Mouse (Mus musculus) gastrocnemius, postnatal 4 days (tissue): Measurements from ENCODE around the gene BC025920. TPM values are rescaled to one million over a fixed set of nuclear protein-coding genes. Genes with fewer than 3 reads are reported as not detected.
A peak's percentile ranks its signal among the peaks of the same experiment; 100 is the strongest.

ENCODE experiments used
- DNase-seq, 2 experiments: peaks; one replicate each; pipeline ENCODE4 v3.0.0; 2021 to 2022; ENCODE audit warnings: low spot score in 2 of 2, mixed read lengths in 2 of 2
- total RNA-seq, 2 experiments: library from RNA; stranded (reverse); gene quantifications; 2 replicates each; pipeline ENCODE4 v1.2.3; 2021

The BC025920 gene
- total RNA-seq, 2 experiments from 2014 or later = 1.2 to 1.7 TPM

DNA sequence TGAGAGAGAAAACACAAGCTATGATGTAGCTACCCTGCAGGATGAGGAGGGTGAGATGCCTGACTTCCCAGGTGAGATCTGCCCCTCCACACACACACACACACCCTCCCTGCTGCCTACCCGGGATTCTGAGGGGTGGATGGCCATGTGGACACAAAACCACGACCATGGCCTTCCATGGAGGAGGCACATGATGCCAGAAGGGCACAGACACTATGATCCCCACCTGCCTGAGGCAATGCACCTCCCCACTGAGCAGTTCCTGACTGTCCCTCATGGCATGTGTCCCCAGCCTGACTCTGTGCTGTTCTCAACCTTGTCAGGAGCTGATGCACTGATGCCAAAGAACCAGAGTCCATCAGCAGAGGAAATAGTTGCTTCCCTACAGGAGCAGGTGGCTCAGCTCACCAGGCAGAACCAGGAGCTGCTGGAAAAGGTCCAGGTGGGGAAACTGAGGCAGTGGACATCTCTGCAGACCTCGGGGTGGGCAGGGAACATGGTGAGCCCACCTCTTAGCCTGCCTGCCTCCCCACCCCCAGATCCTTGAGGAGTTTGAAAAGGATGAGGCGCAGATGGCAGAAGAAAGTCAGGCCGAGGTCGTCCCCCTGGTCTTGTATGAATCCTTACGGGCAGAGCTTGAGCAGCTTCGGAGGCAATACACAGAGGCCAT is 36.0 kb downstream of the BC025920 start:
- DNase-seq = peak in 1 of 2 experiments; percentile 16

DNA sequence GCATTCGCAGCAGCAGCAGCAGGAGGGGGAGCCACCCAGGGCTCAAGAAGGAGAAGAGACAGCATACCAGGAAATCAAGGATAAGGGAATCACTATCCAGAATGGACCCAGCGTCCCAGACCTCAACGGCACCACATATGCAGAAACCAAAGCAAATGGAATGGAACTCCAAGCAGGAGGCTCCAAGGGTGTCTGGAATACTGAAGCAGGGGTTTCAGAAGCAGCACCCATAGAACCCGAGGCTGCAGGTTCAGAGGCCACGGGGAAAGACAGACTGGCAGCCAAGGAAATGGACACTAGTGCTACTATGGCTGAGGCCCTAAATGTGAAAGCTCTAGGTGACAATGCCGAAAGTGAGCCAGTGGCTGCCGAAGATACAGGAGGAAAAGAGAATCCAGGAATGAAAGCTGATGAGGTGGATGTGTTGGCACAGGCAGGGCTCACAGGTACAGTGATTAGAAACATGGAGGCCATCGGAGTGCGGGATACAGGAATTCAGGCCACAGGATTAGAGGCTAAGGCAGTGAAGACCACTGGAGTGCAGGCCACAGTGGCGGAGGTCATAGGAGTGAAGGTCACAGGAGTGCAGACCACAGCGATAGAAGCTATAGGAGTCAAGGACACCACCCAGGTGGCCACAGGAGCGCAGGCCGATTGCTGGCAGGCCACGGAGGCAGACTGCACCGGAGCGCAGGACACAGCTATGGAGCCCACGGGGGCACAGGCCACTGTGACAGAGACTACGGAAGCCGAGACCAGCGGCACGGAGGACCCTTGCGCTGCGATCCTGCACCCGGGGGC is 36.8 kb downstream of the BC025920 start:
- no peak for DNase-seq

DNA sequence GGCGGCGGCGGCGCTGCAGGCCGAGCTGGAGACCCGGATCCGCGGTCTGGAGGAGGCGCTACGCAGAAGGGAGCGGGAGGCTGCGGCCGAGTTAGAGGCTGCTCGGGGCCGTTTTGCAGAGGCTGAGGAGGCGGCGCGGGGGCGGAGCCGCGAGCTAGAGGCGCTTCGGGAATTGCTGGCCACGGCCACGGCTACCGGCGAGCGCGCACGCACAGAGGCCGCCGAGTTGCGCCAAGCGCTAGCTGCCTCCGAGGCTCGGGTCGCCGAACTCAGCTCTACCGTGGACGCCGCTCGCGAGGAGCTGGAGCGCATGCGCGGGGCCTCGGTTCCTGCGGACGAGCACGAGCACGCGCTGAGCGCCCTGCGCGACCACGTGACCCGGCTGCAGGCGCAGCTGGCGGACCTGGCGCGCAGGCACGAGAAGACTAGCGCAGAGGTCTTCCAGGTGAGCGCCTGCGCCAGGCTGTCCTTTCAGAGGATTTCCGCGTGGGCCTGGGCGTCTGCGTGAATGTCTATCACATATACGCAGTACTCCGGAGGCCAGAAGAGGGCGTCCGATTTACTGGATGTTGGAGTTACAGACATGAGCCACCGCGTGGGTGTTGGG is 37.5 kb downstream of the BC025920 start:
- peak; percentile 93 to 97 for DNase-seq

DNA sequence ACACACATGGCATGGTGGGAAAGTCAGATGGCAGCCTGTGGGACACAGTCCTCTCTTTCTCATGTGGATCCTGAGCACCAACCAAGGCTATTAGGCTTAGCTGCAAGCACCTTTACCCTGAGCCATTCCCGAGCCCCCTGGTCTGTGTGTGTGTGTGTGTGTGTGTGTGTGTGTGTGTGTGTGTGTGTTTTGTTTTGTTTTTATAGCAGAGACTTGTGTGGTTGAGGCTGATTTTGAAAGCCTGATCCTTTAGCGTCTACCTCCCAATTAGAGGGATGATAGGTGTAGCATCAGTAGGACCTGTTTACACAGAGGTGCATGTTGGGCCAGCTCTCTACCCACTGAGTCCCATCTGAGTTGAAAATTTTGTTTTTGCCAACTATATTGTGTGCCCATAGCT is 38.1 kb downstream of the BC025920 start:
- no peak for DNase-seq

DNA sequence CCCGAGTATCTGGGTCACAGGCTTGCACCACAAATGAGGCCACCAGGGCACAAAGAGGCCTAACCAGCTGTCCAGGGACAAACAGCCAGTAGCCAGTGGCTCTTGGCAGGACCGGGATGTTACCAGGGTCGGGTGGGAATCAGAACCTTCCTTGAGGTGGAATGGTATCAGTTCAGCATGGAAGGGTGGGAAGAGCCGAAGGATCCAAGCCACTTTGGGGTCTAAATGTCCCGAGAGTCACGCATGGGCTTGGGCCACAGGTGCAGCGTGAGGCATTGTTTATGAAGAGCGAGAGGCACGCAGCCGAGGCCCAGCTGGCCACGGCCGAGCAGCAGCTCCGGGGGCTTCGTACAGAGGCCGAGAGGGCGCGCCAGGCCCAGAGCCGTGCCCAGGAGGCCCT is 38.6 kb downstream of the BC025920 start:
- DNase-seq = peak in 1 of 2 experiments; percentile 14

DNA sequence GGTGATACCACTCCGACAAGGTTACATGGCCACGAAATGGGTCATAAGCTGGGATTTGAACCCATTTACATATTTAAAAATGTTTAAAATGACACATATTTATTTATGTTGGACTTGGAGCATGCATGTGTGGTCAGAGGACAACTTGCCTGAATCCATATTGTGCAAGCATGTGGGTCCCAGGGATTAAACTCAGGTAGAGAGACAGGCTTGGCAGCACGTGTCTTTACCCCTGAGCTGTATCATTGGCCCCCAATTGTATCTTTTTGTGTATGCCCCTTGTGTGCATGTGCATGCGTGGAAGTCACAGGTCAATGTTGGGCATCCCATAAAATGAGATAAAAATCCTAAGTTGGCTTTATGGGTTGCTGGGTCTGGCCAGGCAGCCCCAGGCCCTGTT is 39.3 kb downstream of the BC025920 start:
- peak in 1 of 2 experiments; percentile 1 for DNase-seq

DNA sequence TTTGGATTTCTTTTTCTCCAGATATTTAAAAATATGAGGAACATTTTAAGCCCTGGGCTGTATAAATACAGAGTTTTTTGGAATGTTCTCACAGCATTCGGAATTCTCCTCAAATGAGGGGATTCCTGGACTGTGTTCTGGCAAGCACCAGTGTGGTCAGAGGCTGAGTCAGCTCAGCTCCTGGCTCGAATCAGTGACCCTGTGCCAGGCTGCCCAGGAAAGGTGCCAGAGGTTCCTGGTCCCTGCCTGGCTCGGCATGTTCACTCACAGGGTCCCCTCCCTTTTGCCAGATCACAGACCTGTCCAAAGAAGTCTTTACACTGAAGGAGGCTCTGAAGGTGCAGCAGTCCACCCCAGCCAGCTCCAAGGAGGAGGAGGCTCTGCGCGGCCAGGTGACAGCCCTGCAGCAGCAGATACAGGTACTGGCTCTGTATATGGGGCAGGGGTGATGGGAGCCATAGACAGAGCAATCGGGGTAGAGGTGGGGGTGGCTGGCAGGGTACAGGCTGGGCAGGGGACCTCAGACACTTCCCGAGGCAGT is 40.0 kb downstream of the BC025920 start:
- peak; percentile 7 to 12 for DNase-seq

DNA sequence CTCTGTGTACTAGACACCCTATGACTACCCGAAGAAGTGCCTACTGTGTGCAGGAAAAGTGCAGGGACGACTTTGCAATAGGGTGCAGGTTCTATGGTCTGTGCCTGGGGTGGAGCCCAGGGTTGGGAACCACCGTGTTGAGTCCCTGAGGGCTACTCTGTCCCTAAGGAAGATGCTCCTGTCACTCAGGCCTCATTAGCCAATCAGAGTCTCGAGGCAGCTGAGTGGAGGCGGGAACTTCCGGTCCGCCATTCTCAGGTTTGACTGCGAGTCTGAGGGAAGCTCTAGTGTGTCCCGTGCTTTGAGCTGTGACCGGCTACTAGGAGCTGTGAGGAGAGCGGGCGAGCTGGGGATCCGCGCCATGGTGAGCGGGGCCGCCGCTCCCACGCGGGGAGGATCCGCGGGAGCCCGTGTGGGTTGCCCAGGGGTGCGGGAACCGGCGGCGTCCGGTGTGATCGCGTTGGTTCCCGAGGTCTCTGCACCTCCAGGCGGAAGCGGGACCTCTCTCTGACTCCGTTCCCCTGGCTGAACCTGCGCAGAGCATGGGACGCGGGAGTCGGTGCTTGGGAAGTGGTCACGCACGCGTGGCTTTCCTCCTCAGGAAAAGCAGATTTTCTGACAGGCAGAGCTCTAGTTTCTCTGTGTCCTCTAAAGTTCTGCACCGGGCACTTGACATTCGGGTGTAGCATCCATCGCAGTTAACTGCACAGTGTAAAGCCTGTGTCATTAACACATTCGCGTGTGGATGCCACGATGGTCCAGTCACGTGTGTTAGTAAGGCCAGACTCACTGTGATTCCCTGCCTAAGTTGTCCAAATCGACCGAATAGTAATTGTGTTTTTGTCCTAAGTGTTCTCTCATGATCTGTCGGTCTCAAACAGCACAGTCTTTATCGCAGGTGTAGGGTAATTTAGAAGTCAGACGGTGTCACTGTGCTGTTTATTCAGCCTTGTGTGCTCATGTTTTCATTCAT is 43.0 kb downstream of the BC025920 start, which contains the start of gene Gm10778:
Gene Gm10778 (plus strand): TSS at position 257 of the 973 bp plus-strand sequence.
- DNase-seq = peak; percentile 64 to 82

DNA sequence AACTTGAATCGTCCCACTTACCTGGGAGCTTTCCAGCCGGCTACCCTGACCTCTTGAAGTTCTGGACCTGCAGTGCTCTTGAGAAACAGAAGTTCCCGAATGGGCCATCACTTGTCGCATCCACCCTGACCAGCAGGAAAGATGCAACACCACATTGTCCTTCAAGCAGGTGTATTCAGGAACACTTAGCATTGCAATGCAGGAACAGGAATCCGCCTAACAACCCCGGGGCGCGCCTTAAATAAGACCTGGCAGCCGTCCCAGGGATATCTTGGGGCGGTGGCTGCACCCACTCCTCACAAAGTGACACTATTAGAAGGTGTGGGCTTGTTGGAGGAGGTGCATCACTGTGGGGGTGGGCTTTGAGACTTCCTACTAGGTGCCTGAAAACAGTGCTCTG is 49.1 kb downstream of the BC025920 start:
- peak; percentile 5 to 13 for DNase-seq

DNA sequence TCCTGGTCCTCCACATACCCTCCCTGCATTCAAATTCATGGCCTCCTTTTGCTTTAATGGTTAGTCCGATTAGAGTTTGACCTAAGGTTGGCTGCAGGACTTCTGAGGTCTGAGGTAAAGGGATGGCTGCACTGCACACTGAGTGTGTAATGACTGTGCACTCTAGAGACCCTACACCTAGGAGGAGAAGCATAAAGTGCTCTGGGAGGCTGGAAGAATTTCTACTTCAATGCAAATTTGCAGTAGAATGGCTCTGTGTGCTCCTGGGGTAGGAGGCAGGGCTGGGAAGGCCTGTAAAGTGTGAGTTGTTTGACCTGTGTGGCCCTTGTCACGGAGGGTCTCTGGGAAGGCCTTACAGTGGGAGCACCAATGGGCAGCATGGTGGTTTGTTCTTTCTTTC is 50.1 kb downstream of the BC025920 start:
- peak in 1 of 2 experiments; percentile 5 for DNase-seq

Other genes with a start within 250 kb of the BC025920 start
- 1 to 10 TPM; 8.6 to 9.9 TPM for gene Mfsd12, start 248.8 kb upstream of the BC025920 start, total RNA-seq
- gene 4930404N11Rik, start 240.5 kb upstream of the BC025920 start, total RNA-seq = 1 to 10 TPM; 1.7 to 1.8 TPM
- 10 to 100 TPM; 32.2 to 33.5 TPM for gene Fzr1, start 227.8 kb upstream of the BC025920 start, total RNA-seq
- gene Dohh, start 221.8 kb upstream of the BC025920 start, total RNA-seq = 10 to 100 TPM; 48.1 to 48.5 TPM
- 1 to 10 TPM in 1 of 2 experiments, under 1 TPM in 1; 0.70 to 1.5 TPM for gene Gm48551, start 221.8 kb upstream of the BC025920 start, total RNA-seq
- 1 to 10 TPM; 1.3 to 2.0 TPM for gene Gm48552, start 217.3 kb upstream of the BC025920 start, total RNA-seq
- gene Smim24, start 213.2 kb upstream of the BC025920 start, total RNA-seq = under 1 TPM; 0.91 to 0.98 TPM
- gene Nfic, start 150.6 kb upstream of the BC025920 start, total RNA-seq = 100 to 1,000 TPM; 274 to 335 TPM
- gene Celf5, start 123.6 kb upstream of the BC025920 start, total RNA-seq = under 1 TPM; 0.47 to 0.52 TPM
- 10 to 100 TPM; 59.3 to 61.3 TPM for gene Ncln, start 109.9 kb upstream of the BC025920 start, total RNA-seq
- gene S1pr4, start 106.1 kb upstream of the BC025920 start, total RNA-seq = under 1 TPM; 0.37 to 0.54 TPM
- 1 to 10 TPM; 1.1 to 1.8 TPM for gene Gna15, start 82.0 kb upstream of the BC025920 start, total RNA-seq
- 10 to 100 TPM; 56.8 to 59.5 TPM for gene Gna11, start 61.1 kb upstream of the BC025920 start, total RNA-seq
- gene Aes, start 46.8 kb upstream of the BC025920 start, total RNA-seq = 100 to 1,000 TPM; 537 to 620 TPM
- 10 to 100 TPM in 1 of 2 experiments, 1 to 10 TPM in 1; 7.8 to 10.5 TPM for gene Tle2, start 31.7 kb upstream of the BC025920 start, total RNA-seq
- 1 to 10 TPM; 5.2 to 6.6 TPM for gene Tle6, start 5.2 kb upstream of the BC025920 start, total RNA-seq
- gene Sirt6, start 21.5 kb downstream of the BC025920 start, total RNA-seq = 10 to 100 TPM; 13.6 to 18.2 TPM
- 10 to 100 TPM; 16.0 to 17.7 TPM for gene Ankrd24, start 22.3 kb downstream of the BC025920 start, total RNA-seq
- 1 to 10 TPM; 2.6 to 3.1 TPM for gene Gm10778, start 42.8 kb downstream of the BC025920 start, total RNA-seq
- gene Zfp433, start 98.6 kb downstream of the BC025920 start, total RNA-seq = 1 to 10 TPM; 4.7 to 4.9 TPM
- 1 to 10 TPM; 3.6 to 4.9 TPM for gene Gm3055, start 164.9 kb downstream of the BC025920 start, total RNA-seq
- 1 to 10 TPM; 1.5 to 2.0 TPM for gene Gm4767, start 205.9 kb downstream of the BC025920 start, total RNA-seq